Comparison of ENCODE assay signal across 11 mouse cellular contexts in genomic region chr11:70218741-70219470, GRCm38 (mm10). TPM values are rescaled to one million over a fixed set of nuclear protein-coding genes. Genes with fewer than 3 reads are reported as not detected.
DNase-seq lines count a peak whose midpoint lies in the region; ATAC-seq and TF ChIP-seq lines count a peak whose summit lies in the region.
"Had no signal": no experiment of that assay in that cellular context is flagged by ENCODE, and none has a peak within 500 bp of the region (broad histone marks: within the 10 kb centered on the region; RNA-seq: fewer than 3 reads in every experiment).

No protein-coding gene starts in this region.

- H3K27ac ChIP-seq in cerebellum, adult 2 months (ENCODE audit: insufficient read depth, low read length), result peak overlapping the region; percentile 47; the same call in 1 of the 2 replicates
- H3K27ac ChIP-seq in forebrain, postnatal 0 days (ENCODE audit: low read depth, low read length), result no peak overlapping the region
- H3K27ac ChIP-seq in limb, embryonic 15.5 days, result no peak overlapping the region

- H3K4me1 ChIP-seq in erythroblast, embryonic 14.5 days (ENCODE audit: control insufficient read depth), result peaks cover 73% of the 10 kb centered on the region
- H3K4me1 ChIP-seq in cerebellum, adult 2 months (ENCODE audit: control insufficient read depth, insufficient read depth, low read length), result peaks cover 10% of the 10 kb centered on the region
- peaks cover 35% of the 10 kb centered on the region for H3K4me1 ChIP-seq in forebrain, postnatal 0 days (ENCODE audit: insufficient read depth)
- peaks cover 43% of the 10 kb centered on the region for H3K4me1 ChIP-seq in limb, embryonic 15.5 days

- 66% methylated on average over 15 of the region's 15 CpGs for WGBS in cerebellum, adult 2 months
- WGBS in forebrain, postnatal 0 days, result 88% methylated on average over 15 of the region's 15 CpGs
- WGBS in limb, embryonic 15.5 days, result 88% methylated on average over 15 of the region's 15 CpGs

- H3K9me3 ChIP-seq in erythroblast, embryonic 14.5 days (ENCODE audit: control insufficient read depth, low read length), result peaks cover 5% of the 10 kb centered on the region; the same call in 1 of the 2 replicates
- H3K9me3 ChIP-seq in forebrain, postnatal 0 days (ENCODE audit: low read length), result no peaks in the 10 kb centered on the region
- H3K9me3 ChIP-seq in limb, embryonic 15.5 days, result no peaks in the 10 kb centered on the region

- no peak for TF ChIP-seq CTCF in cerebellum, adult 2 months (IDR thresholded peaks at IDR 0.05; ENCODE audit: borderline replicate concordance, insufficient read depth, low read depth, low read length)
- TF ChIP-seq CTCF in forebrain, postnatal 0 days (IDR thresholded peaks at IDR 0.05; ENCODE audit: low read depth), result no peak

- H3K9ac ChIP-seq in forebrain, postnatal 0 days, result no peak overlapping the region
- no peak overlapping the region for H3K9ac ChIP-seq in limb, embryonic 15.5 days

- no peak for TF ChIP-seq POLR2A in cerebellum, adult 2 months (IDR thresholded peaks at IDR 0.05; ENCODE audit: borderline replicate concordance, insufficient read depth, low read length)

- peak overlapping the region; percentile 89 for H3K4me2 ChIP-seq in forebrain, postnatal 0 days (ENCODE audit: low read depth)
- peak overlapping the region; percentile 14; the same call in 1 of the 2 replicates for H3K4me2 ChIP-seq in limb, embryonic 15.5 days

- peaks cover 29% of the 10 kb centered on the region for H3K27me3 ChIP-seq in erythroblast, embryonic 14.5 days (ENCODE audit: control insufficient read depth)
- no peaks in the 10 kb centered on the region for H3K27me3 ChIP-seq in cerebellum, adult 2 months (ENCODE audit: control insufficient read depth, insufficient read depth, low read length)
- peaks cover 13% of the 10 kb centered on the region for H3K27me3 ChIP-seq in forebrain, postnatal 0 days (ENCODE audit: insufficient read depth, low read length)
- H3K27me3 ChIP-seq in limb, embryonic 15.5 days, result peaks cover 44% of the 10 kb centered on the region

- H3K4me3 ChIP-seq in erythroblast, embryonic 14.5 days (replicated peaks), result peak overlapping the region; percentile 69
- H3K4me3 ChIP-seq in cerebellum, adult 2 months (replicated peaks; ENCODE audit: insufficient read depth, low read depth, low read length), result peak overlapping the region; percentile 82
- no peak overlapping the region for H3K4me3 ChIP-seq in forebrain, postnatal 0 days (ENCODE audit: low read depth, low read length)
- H3K4me3 ChIP-seq in limb, embryonic 15.5 days, result peak overlapping the region; percentile 4; the same call in 1 of the 2 replicates

- no peak for ATAC-seq in erythroblast, adult 5-6 weeks (replicated peaks; ENCODE audit: low FRiP score, poor library complexity, severe bottlenecking)
- ATAC-seq in forebrain, postnatal 0 days, result no peak
- no peak for ATAC-seq in limb, embryonic 15.5 days (ENCODE audit: insufficient number of reproducible peaks, low FRiP score, low TSS enrichment, low read depth)
- ATAC-seq in granulocyte monocyte progenitor cell, adult 5-6 weeks (replicated peaks; ENCODE audit: poor library complexity, severe bottlenecking), result no peak
- ATAC-seq: CD4-positive, CD25-positive, alpha-beta regulatory T cell, adult 4 months had no signal

- DNase-seq in cerebellum, adult 2 months, result peak in 1 of 2 experiments; percentile 42
- no peak for DNase-seq in forebrain, postnatal 0 days
- DNase-seq in embryo, embryonic 10 days (ENCODE audit: low spot score), result no peak
- no peak for DNase-seq in urinary bladder, postnatal 25 days (ENCODE audit: low spot score)
- DNase-seq: lung, adult 2 months; right cerebral cortex, postnatal 14 days had no signal

- H3K36me3 ChIP-seq in erythroblast, embryonic 14.5 days (ENCODE audit: control insufficient read depth), result peaks cover 39% of the 10 kb centered on the region
- H3K36me3 ChIP-seq in forebrain, postnatal 0 days (ENCODE audit: insufficient read depth), result peaks cover 7% of the 10 kb centered on the region
- H3K36me3 ChIP-seq in limb, embryonic 15.5 days, result no peaks in the 10 kb centered on the region

RNA-seq across cellular contexts. Expression of gene Slc16a13, which starts 2.0 kb away (rescaled TPM):
- polyA plus RNA-seq in erythroblast, embryonic 14.5 days (2012), result 1.5 and 2.3 TPM in 2 replicates
- 2.5 and 8.1 TPM in 2 replicates for total RNA-seq in erythroblast, adult 5-6 weeks (2015; ENCODE audit: low replicate concordance)
- 5.1 and 8.2 TPM in 2 replicates for total RNA-seq in erythroblast, adult 5-6 weeks (2017; ENCODE audit: low replicate concordance)
- polyA plus RNA-seq in cerebellum, adult 2 months (2012; rRNA removed), result 8.8 and 11.3 TPM in 2 replicates
- total RNA-seq in forebrain, postnatal 0 days (2014; rRNA removed), result 9.8 and 10.9 TPM in 2 replicates
- 8.2 and 9.6 TPM in 2 replicates for polyA plus RNA-seq in forebrain, postnatal 0 days (2015; fragmentation: Nextera tagmentation; extraction: Ambion mirVana)
- polyA plus RNA-seq in limb, embryonic 15.5 days (2015; fragmentation: Nextera tagmentation; extraction: Ambion mirVana), result 11.0 and 12.3 TPM in 2 replicates
- total RNA-seq in granulocyte monocyte progenitor cell, adult 5-6 weeks (2014; fragmentation: Nextera tagmentation), result 7.1 and 7.9 TPM in 2 replicates
- 9.8 TPM in 2 replicates for total RNA-seq in granulocyte monocyte progenitor cell, adult 5-6 weeks (2017)

RNA-seq across cellular contexts. Expression of gene Slc16a11, which starts 6.4 kb away (rescaled TPM):
- polyA plus RNA-seq in erythroblast, embryonic 14.5 days (2012), result not detected in 2 replicates
- total RNA-seq in erythroblast, adult 5-6 weeks (2015; ENCODE audit: low replicate concordance), result not detected in 2 replicates
- total RNA-seq in erythroblast, adult 5-6 weeks (2017; ENCODE audit: low replicate concordance), result not detected in 2 replicates
- 209 and 244 TPM in 2 replicates for polyA plus RNA-seq in cerebellum, adult 2 months (2012; rRNA removed)
- 11.8 and 19.7 TPM in 2 replicates for total RNA-seq in forebrain, postnatal 0 days (2014; rRNA removed)
- 9.6 and 13.1 TPM in 2 replicates for polyA plus RNA-seq in forebrain, postnatal 0 days (2015; fragmentation: Nextera tagmentation; extraction: Ambion mirVana)
- 1.5 and 1.6 TPM in 2 replicates for polyA plus RNA-seq in limb, embryonic 15.5 days (2015; fragmentation: Nextera tagmentation; extraction: Ambion mirVana)
- total RNA-seq in granulocyte monocyte progenitor cell, adult 5-6 weeks (2014; fragmentation: Nextera tagmentation), result not detected in 2 replicates
- not detected in 2 replicates for total RNA-seq in granulocyte monocyte progenitor cell, adult 5-6 weeks (2017)
- polyA plus RNA-seq: CD4-positive, CD25-positive, alpha-beta regulatory T cell, adult 4 months had no signal

RNA-seq across cellular contexts. Expression of gene Bcl6b, which starts 10.7 kb away (rescaled TPM):
- 0.06 and 0.13 TPM in 2 replicates for polyA plus RNA-seq in erythroblast, embryonic 14.5 days (2012)
- not detected in 2 replicates for total RNA-seq in erythroblast, adult 5-6 weeks (2015; ENCODE audit: low replicate concordance)
- total RNA-seq in erythroblast, adult 5-6 weeks (2017; ENCODE audit: low replicate concordance), result 0.56 and 0.68 TPM in 2 replicates
- 1.1 and 1.4 TPM in 2 replicates for polyA plus RNA-seq in cerebellum, adult 2 months (2012; rRNA removed)
- total RNA-seq in forebrain, postnatal 0 days (2014; rRNA removed), result 4.2 TPM in 2 replicates
- 3.8 and 5.3 TPM in 2 replicates for polyA plus RNA-seq in forebrain, postnatal 0 days (2015; fragmentation: Nextera tagmentation; extraction: Ambion mirVana)
- polyA plus RNA-seq in limb, embryonic 15.5 days (2015; fragmentation: Nextera tagmentation; extraction: Ambion mirVana), result 12.1 and 13.9 TPM in 2 replicates
- not detected in 2 replicates for total RNA-seq in granulocyte monocyte progenitor cell, adult 5-6 weeks (2014; fragmentation: Nextera tagmentation)
- total RNA-seq in granulocyte monocyte progenitor cell, adult 5-6 weeks (2017), result 0.13 TPM in 1 of 2 replicates, not detected in the other

RNA-seq across cellular contexts. Expression of gene 0610010K14Rik, which starts 18.8 kb away (rescaled TPM):
- polyA plus RNA-seq in erythroblast, embryonic 14.5 days (2012), result 9.8 and 17.9 TPM in 2 replicates
- total RNA-seq in erythroblast, adult 5-6 weeks (2015; ENCODE audit: low replicate concordance), result 16.5 and 20.3 TPM in 2 replicates
- 3.8 and 7.8 TPM in 2 replicates for total RNA-seq in erythroblast, adult 5-6 weeks (2017; ENCODE audit: low replicate concordance)
- polyA plus RNA-seq in cerebellum, adult 2 months (2012; rRNA removed), result 94.0 and 96.5 TPM in 2 replicates
- total RNA-seq in forebrain, postnatal 0 days (2014; rRNA removed), result 48.7 and 54.1 TPM in 2 replicates
- polyA plus RNA-seq in forebrain, postnatal 0 days (2015; fragmentation: Nextera tagmentation; extraction: Ambion mirVana), result 161 and 207 TPM in 2 replicates
- 154 and 172 TPM in 2 replicates for polyA plus RNA-seq in limb, embryonic 15.5 days (2015; fragmentation: Nextera tagmentation; extraction: Ambion mirVana)
- 78.5 and 112 TPM in 2 replicates for total RNA-seq in granulocyte monocyte progenitor cell, adult 5-6 weeks (2014; fragmentation: Nextera tagmentation)
- total RNA-seq in granulocyte monocyte progenitor cell, adult 5-6 weeks (2017), result 36.9 and 44.2 TPM in 2 replicates

RNA-seq across cellular contexts. Expression of gene Gm21988, which starts 20.7 kb away (rescaled TPM):
- polyA plus RNA-seq in erythroblast, embryonic 14.5 days (2012), result 4.0 and 6.0 TPM in 2 replicates
- total RNA-seq in erythroblast, adult 5-6 weeks (2015; ENCODE audit: low replicate concordance), result 2.3 TPM in 1 of 2 replicates, not detected in the other
- not detected in 2 replicates for total RNA-seq in erythroblast, adult 5-6 weeks (2017; ENCODE audit: low replicate concordance)
- 9.7 and 10.3 TPM in 2 replicates for polyA plus RNA-seq in cerebellum, adult 2 months (2012; rRNA removed)
- total RNA-seq in forebrain, postnatal 0 days (2014; rRNA removed), result 4.9 and 7.4 TPM in 2 replicates
- polyA plus RNA-seq in forebrain, postnatal 0 days (2015; fragmentation: Nextera tagmentation; extraction: Ambion mirVana), result 16.6 and 19.4 TPM in 2 replicates
- 12.1 TPM in 2 replicates for polyA plus RNA-seq in limb, embryonic 15.5 days (2015; fragmentation: Nextera tagmentation; extraction: Ambion mirVana)
- 4.7 and 4.8 TPM in 2 replicates for total RNA-seq in granulocyte monocyte progenitor cell, adult 5-6 weeks (2014; fragmentation: Nextera tagmentation)
- 0.57 TPM in 1 of 2 replicates, not detected in the other for total RNA-seq in granulocyte monocyte progenitor cell, adult 5-6 weeks (2017)

Comparison
In these comparisons a context has a peak if more than half of its experiments do, and no peak if none do; other contexts are left out.
1. RNA of gene Slc16a11, which starts 6.4 kb away (polyA plus RNA-seq): 209 to 244 TPM in cerebellum, adult 2 months; 9.6 to 13.1 TPM in forebrain, postnatal 0 days, 1.5 to 1.6 TPM in limb, embryonic 15.5 days and not detected in erythroblast, embryonic 14.5 days; every median in the first group is over 10 times any median in the second.